Mouse (Mus musculus): ENCODE data around the gene Morn1. TPM values are rescaled to one million over a fixed set of nuclear protein-coding genes. Genes with fewer than 3 reads are reported as not detected.
A peak's percentile ranks its signal among the peaks of the same experiment; 100 is the strongest.

Gene Morn1
- polyA plus RNA-seq, 1 experiment from 2014 or later: 6.2 TPM

- H3K36me3 ChIP-seq: peaks cover 10% of the 10 kb centered on the region
- H3K27me3 ChIP-seq: no peaks in the 10 kb centered on the region
- 46% methylated on average over 8 of the region's 8 CpGs for WGBS
- H3K4me2 ChIP-seq: no peak overlapping the region
- no peak overlapping the region for H3K4me3 ChIP-seq
- peak overlapping the region; percentile 74 for H3K27ac ChIP-seq
- H3K9me3 ChIP-seq: no peaks in the 10 kb centered on the region
- H3K9ac ChIP-seq: peak overlapping the region; percentile 55
- peak; percentile 67 for ATAC-seq (ENCODE audit: insufficient number of reproducible peaks, insufficient read depth, low FRiP score, low TSS enrichment, low read depth)
- peaks cover 7% of the 10 kb centered on the region for H3K4me1 ChIP-seq
Observed at GRCm38 (mm10) chr4:155095238-155095900, 9.0 kb downstream of the Morn1 start.

GRCm38 (mm10) chr4:155095967-155096366 is 9.6 kb downstream of the Morn1 start:
- Histone ChIP-seq H3K36me3 (peaks cover 9% of the 10 kb centered on the region), H3K4me3 (no peak overlapping the region), H3K4me1 (peaks cover 7% of the 10 kb centered on the region), H3K27me3 (no peaks in the 10 kb centered on the region), H3K27ac (no peak overlapping the region), H3K9ac (no peak overlapping the region; the same call in 1 of the 2 replicates), H3K9me3 (no peaks in the 10 kb centered on the region), H3K4me2 (no peak overlapping the region)
- 87% methylated on average over 8 of the region's 8 CpGs for WGBS
- ATAC-seq (ENCODE audit: insufficient number of reproducible peaks, insufficient read depth, low FRiP score, low TSS enrichment, low read depth): no peak

GRCm38 (mm10) chr4:155097452-155097851 is 11.1 kb downstream of the Morn1 start:
- Histone ChIP-seq H3K4me1 (peaks cover 7% of the 10 kb centered on the region), H3K4me3 (no peak overlapping the region), H3K9me3 (no peaks in the 10 kb centered on the region), H3K27me3 (no peaks in the 10 kb centered on the region), H3K9ac (no peak overlapping the region), H3K36me3 (peaks cover 4% of the 10 kb centered on the region; the same call in 1 of the 2 replicates), H3K27ac (no peak overlapping the region), H3K4me2 (no peak overlapping the region)
- no peak for ATAC-seq (ENCODE audit: insufficient number of reproducible peaks, insufficient read depth, low FRiP score, low TSS enrichment, low read depth)
- WGBS: 82% methylated on average over 6 of the region's 6 CpGs

- no peak overlapping the region for H3K4me3 ChIP-seq
- WGBS: 80% methylated on average over 4 of the region's 4 CpGs
Observed at GRCm38 (mm10) chr4:155098572-155098971, 12.2 kb downstream of the Morn1 start.

GRCm38 (mm10) chr4:155107886-155108285 is 21.5 kb downstream of the Morn1 start:
- no peak overlapping the region for H3K4me3 ChIP-seq
- no peak overlapping the region for H3K9ac ChIP-seq
- no peak for ATAC-seq (ENCODE audit: insufficient number of reproducible peaks, insufficient read depth, low FRiP score, low TSS enrichment, low read depth)

More at GRCm38 (mm10) chr4:155098572-155098971, 12.2 kb downstream of the Morn1 start:
- H3K9ac ChIP-seq: no peak overlapping the region
- H3K4me2 ChIP-seq: no peak overlapping the region
- no peak for ATAC-seq (ENCODE audit: insufficient number of reproducible peaks, insufficient read depth, low FRiP score, low TSS enrichment, low read depth)
- no peaks in the 10 kb centered on the region for H3K36me3 ChIP-seq
- no peak overlapping the region for H3K27ac ChIP-seq
- H3K9me3 ChIP-seq: no peaks in the 10 kb centered on the region
- H3K27me3 ChIP-seq: no peaks in the 10 kb centered on the region
- H3K4me1 ChIP-seq: peaks cover 7% of the 10 kb centered on the region

GRCm38 (mm10) chr4:155109471-155109870 is 23.1 kb downstream of the Morn1 start:
- no peak for ATAC-seq (ENCODE audit: insufficient number of reproducible peaks, insufficient read depth, low FRiP score, low TSS enrichment, low read depth)
- H3K9ac ChIP-seq: no peak overlapping the region
- no peaks in the 10 kb centered on the region for H3K27me3 ChIP-seq
- peaks cover 17% of the 10 kb centered on the region for H3K4me1 ChIP-seq
- no peaks in the 10 kb centered on the region for H3K36me3 ChIP-seq
- H3K4me3 ChIP-seq: no peak overlapping the region
- WGBS: 67% methylated on average over 5 of the region's 5 CpGs
- no peaks in the 10 kb centered on the region for H3K9me3 ChIP-seq
- no peak overlapping the region; the same call in 1 of the 2 replicates for H3K27ac ChIP-seq
- no peak overlapping the region for H3K4me2 ChIP-seq

More at GRCm38 (mm10) chr4:155107886-155108285, 21.5 kb downstream of the Morn1 start:
- peaks cover 6% of the 10 kb centered on the region for H3K4me1 ChIP-seq
- no peaks in the 10 kb centered on the region for H3K27me3 ChIP-seq
- no peaks in the 10 kb centered on the region for H3K9me3 ChIP-seq
- no peak overlapping the region for H3K4me2 ChIP-seq
- no peak overlapping the region for H3K27ac ChIP-seq
- 90% methylated on average over 4 of the region's 4 CpGs for WGBS
- H3K36me3 ChIP-seq: no peaks in the 10 kb centered on the region

GRCm38 (mm10) chr4:155113766-155114410 is 27.5 kb downstream of the Morn1 start:
- no peak for ATAC-seq (ENCODE audit: insufficient number of reproducible peaks, insufficient read depth, low FRiP score, low TSS enrichment, low read depth)
- Histone ChIP-seq H3K4me1 (peaks cover 50% of the 10 kb centered on the region), H3K4me2 (peak overlapping the region; percentile 38), H3K4me3 (no peak overlapping the region), H3K9me3 (peaks cover 10% of the 10 kb centered on the region; the same call in 1 of the 2 replicates), H3K27me3 (no peaks in the 10 kb centered on the region), H3K9ac (peak overlapping the region; percentile 57; the same call in 1 of the 2 replicates), H3K27ac (peak overlapping the region; percentile 90), H3K36me3 (peaks cover 7% of the 10 kb centered on the region; the same call in 1 of the 2 replicates)
- 22% methylated on average over 8 of the region's 8 CpGs for WGBS

- H3K27me3 ChIP-seq: no peaks in the 10 kb centered on the region
- H3K9me3 ChIP-seq: peaks cover 10% of the 10 kb centered on the region; the same call in 1 of the 2 replicates
- peaks cover 60% of the 10 kb centered on the region for H3K4me1 ChIP-seq
- no peak for ATAC-seq (ENCODE audit: insufficient number of reproducible peaks, insufficient read depth, low FRiP score, low TSS enrichment, low read depth)
- no peak overlapping the region for H3K4me3 ChIP-seq
- H3K4me2 ChIP-seq: no peak overlapping the region
- 67% methylated on average over 4 of the region's 4 CpGs for WGBS
- H3K36me3 ChIP-seq: peaks cover 7% of the 10 kb centered on the region; the same call in 1 of the 2 replicates
- no peak overlapping the region for H3K9ac ChIP-seq
- no peak overlapping the region for H3K27ac ChIP-seq
Observed at GRCm38 (mm10) chr4:155116607-155117006, 30.2 kb downstream of the Morn1 start.

GRCm38 (mm10) chr4:155117396-155117978 is 31.1 kb downstream of the Morn1 start:
- Histone ChIP-seq H3K9me3 (peaks cover 10% of the 10 kb centered on the region; the same call in 1 of the 2 replicates), H3K27ac (no peak overlapping the region), H3K9ac (no peak overlapping the region), H3K36me3 (peaks cover 7% of the 10 kb centered on the region; the same call in 1 of the 2 replicates), H3K4me2 (no peak overlapping the region), H3K4me1 (peaks cover 68% of the 10 kb centered on the region), H3K27me3 (no peaks in the 10 kb centered on the region), H3K4me3 (no peak overlapping the region)
- WGBS: 78% methylated on average over 6 of the region's 6 CpGs
- no peak for ATAC-seq (ENCODE audit: insufficient number of reproducible peaks, insufficient read depth, low FRiP score, low TSS enrichment, low read depth)

- H3K27me3 ChIP-seq: no peaks in the 10 kb centered on the region
- peaks cover 10% of the 10 kb centered on the region; the same call in 1 of the 2 replicates for H3K9me3 ChIP-seq
- H3K27ac ChIP-seq: no peak overlapping the region
- H3K9ac ChIP-seq: no peak overlapping the region
- peaks cover 76% of the 10 kb centered on the region for H3K4me1 ChIP-seq
- no peak overlapping the region for H3K4me2 ChIP-seq
- 80% methylated on average over 10 of the region's 10 CpGs for WGBS
- no peak overlapping the region for H3K4me3 ChIP-seq
- no peak for ATAC-seq (ENCODE audit: insufficient number of reproducible peaks, insufficient read depth, low FRiP score, low TSS enrichment, low read depth)
- H3K36me3 ChIP-seq: peaks cover 7% of the 10 kb centered on the region; the same call in 1 of the 2 replicates
Observed at GRCm38 (mm10) chr4:155118278-155118677, 31.9 kb downstream of the Morn1 start.

- 85% methylated on average over 7 of the region's 7 CpGs for WGBS
- Histone ChIP-seq H3K4me1 (peaks cover 76% of the 10 kb centered on the region), H3K27ac (peak overlapping the region; percentile 95; the same call in 1 of the 2 replicates)
Observed at GRCm38 (mm10) chr4:155120038-155120437, 33.7 kb downstream of the Morn1 start.

More at GRCm38 (mm10) chr4:155120038-155120437, 33.7 kb downstream of the Morn1 start:
- ATAC-seq (ENCODE audit: insufficient number of reproducible peaks, insufficient read depth, low FRiP score, low TSS enrichment, low read depth): no peak
- peaks cover 10% of the 10 kb centered on the region; the same call in 1 of the 2 replicates for H3K9me3 ChIP-seq
- H3K27me3 ChIP-seq: no peaks in the 10 kb centered on the region
- H3K4me2 ChIP-seq: no peak overlapping the region
- H3K36me3 ChIP-seq: peaks cover 7% of the 10 kb centered on the region; the same call in 1 of the 2 replicates
- H3K9ac ChIP-seq: no peak overlapping the region
- H3K4me3 ChIP-seq: no peak overlapping the region
